Mouse (Mus musculus) common myeloid progenitor, adult 5-6 weeks (primary cell): ENCODE measurements around the gene Ankrd1. TPM values are rescaled to one million over a fixed set of nuclear protein-coding genes. Genes with fewer than 3 reads are reported as not detected.
A peak's percentile ranks its signal among the peaks of the same experiment; 100 is the strongest.

Source experiments
- ATAC-seq: replicated peaks from 2 replicates; pipeline ENCODE4 v1.8.0; 2016; ENCODE audit warnings: low read depth, mild to moderate bottlenecking, moderate TSS enrichment, inconsistent platforms; ENCODE audit not compliant: poor library complexity, severe bottlenecking
- total RNA-seq: library from RNA; stranded (forward); fragments of 200-1000, 187-1606 nt; gene quantifications from 2 replicates; pipeline ENCODE4 v1.2.3, GENCODE M21; 2017

The Ankrd1 gene
- not detected in 2 replicates for total RNA-seq

DNA sequence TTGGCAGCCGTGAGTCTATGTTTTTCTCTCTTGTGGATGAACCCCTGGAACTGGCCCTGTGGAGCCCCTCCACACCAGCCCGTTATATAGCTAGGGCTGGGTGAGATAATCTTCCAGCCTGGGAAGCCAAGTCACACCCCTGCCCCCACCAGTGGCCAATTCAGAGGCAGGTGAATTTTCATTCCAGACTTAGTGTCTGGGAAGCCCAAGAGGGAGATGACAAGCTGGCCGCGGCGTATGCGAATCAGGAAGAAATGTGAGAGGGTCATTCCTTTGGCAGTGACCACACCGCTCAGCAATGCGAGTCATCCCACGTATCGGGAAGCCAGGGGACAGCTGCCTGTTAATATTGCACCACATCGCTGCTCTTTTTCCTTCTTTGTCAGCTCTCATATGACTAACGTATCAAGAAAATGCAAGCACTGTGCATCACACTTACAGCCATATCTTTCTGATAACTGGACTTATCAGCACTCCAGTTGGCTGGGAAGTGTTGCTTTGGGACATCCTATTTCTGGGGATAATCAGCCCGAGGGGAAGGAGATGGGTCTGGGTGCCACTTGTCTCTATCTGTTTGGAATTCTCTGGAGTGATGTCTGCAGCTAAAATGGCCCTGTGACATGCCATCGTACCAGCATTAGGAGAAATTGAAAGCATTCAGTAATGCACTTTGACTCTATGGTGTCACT lies at the start of gene Ankrd1:
Gene Ankrd1, minus strand, starts transcription at position 317 of the 689 bp plus-strand sequence.
- ATAC-seq = no peak

DNA sequence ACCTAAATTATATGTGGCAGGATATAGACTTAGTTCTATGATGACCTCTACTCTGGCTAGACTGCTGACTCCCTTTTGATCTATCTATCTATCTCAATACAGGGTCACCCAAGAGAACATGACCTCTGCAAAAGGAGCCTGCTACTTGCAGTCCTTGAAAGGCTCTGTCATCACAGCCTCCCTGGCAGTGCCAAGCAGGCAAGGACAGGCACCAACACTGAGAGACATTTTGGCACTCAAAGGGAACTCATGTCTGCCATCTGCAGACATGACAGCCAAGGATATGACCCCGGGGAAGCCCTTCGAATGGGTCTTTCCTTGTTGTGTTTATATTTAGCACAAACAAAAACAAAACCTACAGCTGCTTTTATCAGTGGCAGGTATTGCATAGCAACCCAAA lies 49.2 kb upstream of the Ankrd1 start:
- ATAC-seq = no peak

DNA sequence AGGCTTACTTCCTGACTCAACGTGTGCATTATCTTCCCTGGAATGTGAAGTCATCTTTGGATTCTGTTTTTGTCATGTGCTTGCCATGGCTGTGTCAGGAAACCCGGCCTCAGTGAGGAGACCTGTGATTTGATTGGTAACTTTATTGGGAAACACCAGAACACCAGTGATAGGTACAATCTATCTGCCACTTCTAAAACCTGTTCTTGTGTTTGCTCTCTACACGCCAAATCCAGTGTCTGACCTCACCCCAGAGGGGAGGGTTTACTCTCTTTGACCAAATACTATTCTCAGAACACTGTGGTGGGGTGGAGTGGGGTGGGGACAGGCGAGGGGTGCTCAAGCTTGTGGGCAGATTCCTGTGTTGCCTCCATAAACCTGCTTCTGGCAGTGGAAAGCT lies 48.2 kb upstream of the Ankrd1 start:
- ATAC-seq = no peak

DNA sequence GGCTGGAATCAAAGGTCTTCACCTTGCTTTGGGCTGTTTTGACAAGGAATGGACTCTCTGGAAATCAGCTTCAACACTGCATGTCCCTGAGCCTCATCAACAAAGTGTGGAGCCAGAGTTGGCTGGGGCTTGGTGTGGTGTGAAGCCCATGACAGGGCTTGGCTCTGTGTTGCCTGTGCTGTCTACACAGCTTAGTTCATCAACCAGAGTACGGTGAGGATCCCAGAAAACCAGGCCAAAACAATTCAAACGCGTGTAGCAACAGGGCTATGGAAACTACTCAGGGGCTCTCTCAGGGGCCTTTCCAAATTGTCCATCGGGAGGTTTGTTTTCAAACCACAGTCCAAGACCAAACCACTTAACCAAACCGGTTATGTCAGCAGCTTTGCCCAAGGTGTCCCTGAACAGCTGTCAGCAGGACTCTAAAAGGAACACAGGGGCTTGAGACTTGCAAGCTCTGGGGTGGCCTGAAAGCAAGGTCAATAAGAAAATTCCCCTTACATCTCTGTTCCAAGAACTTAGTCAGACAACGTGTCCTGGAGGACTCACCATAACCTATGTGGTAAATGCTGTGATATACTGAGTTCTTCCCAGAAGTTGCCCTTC lies 47.5 kb upstream of the Ankrd1 start:
- no peak for ATAC-seq

DNA sequence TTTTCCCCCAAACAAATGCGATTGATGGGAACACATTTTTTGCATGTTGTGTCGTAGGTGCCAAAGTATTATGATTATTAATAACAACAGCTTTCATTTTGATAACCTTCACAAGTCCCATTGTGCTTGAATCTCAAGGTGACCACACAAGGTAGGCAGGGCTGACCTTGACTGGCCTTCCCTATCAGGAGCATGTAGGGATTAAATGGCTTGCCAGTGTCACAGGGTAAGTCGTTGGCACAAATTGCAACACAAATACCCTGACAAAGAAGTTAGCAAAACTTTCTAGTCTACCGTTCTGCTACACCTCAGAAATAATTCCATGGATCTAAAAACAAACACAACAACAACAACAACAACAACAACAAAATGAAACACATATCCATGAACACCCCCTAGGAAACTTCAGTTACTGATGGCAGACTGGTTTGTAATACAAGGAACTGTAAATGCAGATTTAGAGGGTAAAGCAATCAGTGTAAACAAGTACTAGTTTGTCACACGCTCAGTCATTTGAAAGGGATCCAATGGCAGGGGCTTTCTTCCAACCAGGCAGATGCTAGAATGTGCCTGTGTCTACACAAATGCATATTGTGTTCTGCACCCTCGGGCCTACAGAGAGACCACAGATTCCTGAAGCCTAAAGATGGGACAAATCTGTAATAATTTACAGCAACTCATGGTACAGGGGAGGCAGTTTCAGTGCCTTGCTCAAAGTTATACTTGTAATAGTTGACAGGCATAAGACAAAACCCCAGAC lies 46.7 kb upstream of the Ankrd1 start:
- no peak for ATAC-seq

DNA sequence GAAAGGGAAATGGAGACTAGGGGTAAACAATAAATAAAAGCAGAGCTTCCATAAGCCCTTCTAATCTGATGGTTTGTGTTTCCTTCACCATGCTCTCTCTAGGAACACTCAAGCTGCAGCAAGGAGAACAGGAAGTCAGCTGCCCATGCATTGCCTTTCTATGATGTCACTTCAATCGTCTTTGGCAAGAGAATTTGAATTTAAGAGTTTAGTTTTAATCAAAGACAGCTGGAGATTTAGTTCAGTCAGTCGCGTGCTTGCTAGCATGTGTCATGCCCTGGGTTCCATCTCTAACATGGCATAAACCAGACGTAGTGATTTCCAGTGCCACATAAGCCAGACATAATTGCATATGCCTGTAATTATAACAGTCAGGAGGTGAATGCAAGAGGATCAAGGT lies 45.5 kb upstream of the Ankrd1 start:
- ATAC-seq = no peak

DNA sequence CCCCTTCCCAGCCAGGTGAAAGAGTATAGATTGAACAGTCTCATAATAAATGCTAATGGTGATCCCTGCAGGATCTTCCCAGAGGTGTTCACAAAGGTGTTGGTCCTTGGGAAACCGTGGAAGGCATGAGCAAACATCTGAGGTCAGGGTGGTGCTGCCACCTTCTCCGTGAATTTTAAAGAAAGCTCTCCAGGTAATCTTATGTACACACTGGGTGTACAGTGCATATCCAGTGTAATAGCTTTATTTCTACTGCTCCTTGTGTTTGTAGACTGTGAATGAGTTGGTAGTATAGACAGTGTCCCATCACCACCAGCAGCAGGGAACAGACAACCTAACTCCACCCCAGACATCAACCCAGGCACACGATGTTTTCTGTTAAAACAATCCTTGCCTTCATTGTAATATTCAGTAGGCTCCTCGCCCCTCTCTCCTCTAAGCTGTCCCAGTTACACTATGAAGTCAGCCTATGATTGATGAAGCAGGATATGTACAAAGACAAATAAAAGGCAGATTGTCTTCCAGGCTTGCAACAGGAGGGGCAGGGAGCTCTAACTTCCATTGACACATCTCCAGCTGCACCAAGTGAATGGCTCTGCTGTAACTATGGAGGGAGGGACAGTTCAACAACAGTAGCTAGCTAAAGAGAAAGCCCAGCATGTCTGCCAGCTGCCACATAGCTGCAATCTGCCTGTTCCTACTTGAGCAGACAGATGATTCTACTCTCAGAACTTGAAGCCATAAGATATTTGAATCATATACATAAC lies 30.5 kb upstream of the Ankrd1 start:
- ATAC-seq = no peak

DNA sequence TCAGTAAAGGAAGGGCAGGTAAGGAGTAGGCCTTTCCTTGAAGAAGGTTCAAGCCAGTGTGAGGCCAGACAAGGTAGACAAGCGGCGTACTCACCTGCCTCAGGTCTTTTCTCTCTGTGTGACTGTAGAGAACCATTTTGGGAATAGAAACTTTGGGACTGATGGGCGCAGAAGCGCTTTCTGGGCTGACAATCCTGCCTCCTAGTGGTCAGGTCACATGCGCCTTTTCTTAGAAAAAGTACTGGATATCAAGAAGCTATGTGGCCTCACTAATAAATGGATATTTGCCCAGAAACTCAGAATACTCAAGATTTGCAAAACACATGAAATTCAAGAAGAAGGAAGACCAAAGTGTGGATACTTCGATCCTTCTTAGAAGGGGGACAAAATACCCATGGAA lies 28.7 kb upstream of the Ankrd1 start:
- no peak for ATAC-seq

DNA sequence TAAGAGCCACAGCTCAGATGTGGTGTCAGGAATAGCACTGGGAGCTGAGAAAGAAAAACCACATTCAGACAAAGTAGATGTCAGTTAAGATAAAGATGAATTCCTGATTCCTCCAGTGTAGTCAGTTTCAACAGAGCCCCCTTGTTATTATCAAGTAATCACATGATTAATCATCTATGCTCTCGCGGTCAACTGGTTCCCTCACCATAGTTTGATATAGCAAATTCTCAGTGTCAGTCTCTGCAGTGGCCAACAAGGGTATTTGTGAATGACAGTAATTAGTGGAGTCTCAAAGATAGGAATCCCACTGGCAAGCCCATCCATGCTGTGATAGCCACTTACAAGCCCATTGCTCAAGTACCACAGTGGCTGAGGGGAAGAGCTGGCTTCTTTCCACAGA lies 23.7 kb upstream of the Ankrd1 start:
- ATAC-seq = no peak

DNA sequence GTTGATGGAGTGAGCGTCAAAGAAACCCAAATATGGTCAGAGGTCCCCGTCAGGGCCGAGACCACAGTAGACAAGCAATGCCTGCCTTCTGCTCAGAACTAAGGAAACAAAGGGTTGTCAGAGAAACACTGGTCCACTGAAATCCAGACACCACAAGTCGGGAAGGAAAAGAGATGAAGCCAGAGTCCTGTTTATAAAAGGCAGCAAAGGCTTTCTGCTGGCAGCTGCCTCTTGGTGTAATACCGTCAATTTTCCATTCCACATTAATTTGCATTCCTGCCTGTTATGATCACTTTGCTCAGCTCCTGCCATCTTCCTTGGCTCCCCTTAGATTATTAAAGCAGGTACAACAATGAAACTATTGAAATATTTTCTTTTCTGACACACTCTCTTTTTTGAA lies 13.8 kb upstream of the Ankrd1 start:
- no peak for ATAC-seq

DNA sequence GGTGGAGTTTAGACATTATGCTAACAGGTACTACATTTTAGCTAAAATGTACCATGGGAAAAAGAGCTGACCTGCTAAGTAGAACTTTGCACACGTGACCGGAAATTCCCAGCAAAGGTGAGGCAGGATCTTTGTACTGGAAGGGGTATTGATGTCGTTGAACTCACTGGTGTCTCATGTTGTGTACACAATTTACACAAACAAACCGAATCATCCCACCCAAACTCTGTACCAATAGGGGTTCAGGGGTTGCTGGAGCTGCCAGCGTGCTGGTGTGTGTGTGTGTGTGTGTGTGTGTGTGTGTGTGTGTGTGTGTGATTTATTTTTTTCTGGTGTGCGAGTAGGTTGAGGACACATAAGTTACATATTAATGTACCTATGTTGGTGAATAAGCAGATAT lies 13.2 kb upstream of the Ankrd1 start:
- ATAC-seq = no peak

DNA sequence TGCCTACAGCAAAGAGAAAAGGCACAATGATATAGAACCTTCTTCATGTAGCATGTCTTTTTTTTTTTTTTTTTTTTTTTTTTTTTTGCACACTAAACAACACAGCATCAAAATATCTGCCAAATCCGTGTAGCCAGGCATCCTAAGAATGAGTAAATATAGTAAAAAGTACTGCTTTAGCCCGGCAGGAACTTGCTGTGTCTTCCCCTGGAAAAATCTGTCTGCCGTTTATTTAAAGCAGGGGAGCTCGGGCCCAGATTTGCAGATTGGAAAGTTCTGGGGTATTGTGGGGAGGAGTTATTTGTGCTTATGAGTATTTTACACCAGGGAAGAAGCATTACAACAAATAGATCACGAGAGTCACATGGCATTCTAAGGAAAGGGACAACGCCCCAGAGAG lies 12.1 kb upstream of the Ankrd1 start:
- ATAC-seq = no peak

DNA sequence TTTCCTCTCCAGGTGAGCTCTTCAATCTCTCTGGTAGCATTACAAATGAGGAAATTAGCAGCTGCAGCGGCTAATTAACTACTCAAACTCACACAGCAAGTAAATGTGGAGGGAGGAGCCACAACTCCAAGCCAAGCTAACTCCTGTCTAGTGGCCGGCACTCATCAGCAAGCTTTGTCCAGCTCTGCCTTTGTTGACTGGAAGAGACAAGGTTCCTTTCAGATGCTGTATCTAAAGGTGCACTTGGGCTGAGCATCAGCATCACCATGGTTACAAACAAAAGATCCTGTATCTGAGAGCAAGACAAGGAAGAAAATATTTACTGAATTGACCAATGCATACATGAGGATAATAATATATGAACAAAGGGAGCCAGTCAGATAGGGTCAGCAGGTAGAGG lies 10.3 kb upstream of the Ankrd1 start:
- ATAC-seq = no peak

DNA sequence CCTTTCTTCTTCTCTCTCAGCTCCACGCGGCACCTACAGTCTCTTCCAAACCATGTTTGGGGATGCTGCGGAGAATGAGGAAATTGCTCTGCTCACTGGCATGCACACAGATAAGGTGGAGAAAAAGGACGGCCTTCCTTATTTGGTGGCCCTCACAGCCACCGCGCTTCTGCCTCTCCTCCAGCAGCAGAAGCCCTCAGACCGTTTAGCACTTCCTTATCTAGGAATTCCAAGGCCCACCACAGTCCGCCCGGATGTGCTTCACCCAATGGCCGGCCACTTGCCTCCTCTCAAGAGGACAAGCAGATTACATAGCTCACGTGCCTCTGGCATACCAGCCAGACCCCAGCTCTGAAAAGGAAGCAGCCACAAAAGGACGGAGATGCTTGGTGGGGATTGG lies 9.7 kb upstream of the Ankrd1 start:
- ATAC-seq = peak; percentile 85

DNA sequence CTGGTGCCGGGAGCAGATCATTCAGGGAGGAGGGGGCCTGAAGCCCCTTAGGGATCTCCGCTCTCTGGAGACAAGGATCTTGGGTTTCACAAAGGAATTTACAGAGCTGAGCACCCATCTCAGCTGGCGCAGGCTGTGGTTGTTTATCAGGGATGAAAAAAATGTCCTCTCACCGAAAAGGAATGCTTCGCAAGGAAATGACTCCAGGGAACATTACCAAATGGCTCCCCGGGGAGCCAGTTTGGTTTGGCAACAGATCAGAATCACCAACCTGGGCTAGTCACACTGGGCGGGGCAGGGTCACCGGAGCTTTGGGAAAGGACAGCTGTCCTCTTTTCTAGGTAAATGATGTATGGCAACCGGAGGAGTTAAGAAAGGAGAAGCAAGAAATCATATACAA lies 9.3 kb upstream of the Ankrd1 start:
- ATAC-seq = peak; percentile 40

DNA sequence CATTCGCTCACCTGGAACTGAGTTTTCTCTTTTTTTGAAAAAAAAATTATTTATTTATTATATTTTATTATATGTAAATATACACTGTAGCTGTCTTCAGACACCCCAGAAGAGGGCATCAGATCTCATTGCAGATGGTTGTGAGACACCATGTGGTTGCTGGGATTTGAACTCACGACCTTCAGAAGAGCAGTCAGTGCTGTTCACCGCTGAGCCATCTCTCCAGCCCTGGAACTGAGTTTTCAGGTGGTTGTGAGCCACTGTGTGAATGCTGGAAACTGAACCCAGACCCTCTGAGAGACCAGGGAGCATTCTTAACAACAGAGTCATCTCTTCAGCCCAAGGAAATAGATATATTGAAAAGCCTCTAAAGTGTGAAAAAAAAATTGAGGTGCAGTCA lies 8.5 kb upstream of the Ankrd1 start:
- ATAC-seq = no peak

DNA sequence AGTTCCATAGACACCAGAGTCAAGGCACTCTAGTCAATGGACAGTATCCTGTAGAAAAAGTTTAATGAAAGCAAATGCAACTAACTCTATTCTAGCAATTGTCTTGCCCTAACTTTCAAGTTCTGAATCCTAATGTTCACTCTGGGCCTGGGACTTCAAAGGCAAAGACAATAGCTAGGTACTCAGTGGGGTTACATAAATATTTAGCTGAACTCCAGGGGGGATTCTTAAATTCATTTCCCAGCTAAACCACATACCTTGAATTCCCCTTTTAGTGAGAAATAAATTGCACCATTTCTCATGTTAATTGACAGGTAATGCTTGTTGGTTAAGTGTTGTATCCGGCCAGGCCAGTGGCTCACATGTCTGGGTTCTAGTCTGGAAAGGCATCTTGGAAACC lies 4.3 kb upstream of the Ankrd1 start:
- no peak for ATAC-seq

DNA sequence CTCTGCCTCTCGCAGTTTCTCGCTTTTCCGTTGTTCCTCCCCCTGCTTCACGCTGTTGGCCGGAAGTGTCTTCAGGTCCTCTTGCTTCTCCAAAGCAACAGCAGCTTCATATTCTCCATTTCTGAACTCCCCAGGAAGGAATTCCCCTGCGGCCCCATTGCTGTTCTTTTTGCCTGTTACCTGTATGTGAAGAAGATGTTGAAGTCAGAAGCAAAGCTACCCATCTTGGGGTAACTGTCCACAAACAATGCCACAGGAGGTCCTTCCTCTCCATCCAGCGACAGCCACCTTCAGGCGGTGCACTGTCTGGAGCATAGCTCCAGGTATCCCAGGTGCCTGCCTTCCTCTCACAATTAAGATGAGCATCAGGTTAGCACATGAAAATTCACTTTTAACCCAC lies 680 bp downstream of the Ankrd1 start:
- ATAC-seq = no peak

DNA sequence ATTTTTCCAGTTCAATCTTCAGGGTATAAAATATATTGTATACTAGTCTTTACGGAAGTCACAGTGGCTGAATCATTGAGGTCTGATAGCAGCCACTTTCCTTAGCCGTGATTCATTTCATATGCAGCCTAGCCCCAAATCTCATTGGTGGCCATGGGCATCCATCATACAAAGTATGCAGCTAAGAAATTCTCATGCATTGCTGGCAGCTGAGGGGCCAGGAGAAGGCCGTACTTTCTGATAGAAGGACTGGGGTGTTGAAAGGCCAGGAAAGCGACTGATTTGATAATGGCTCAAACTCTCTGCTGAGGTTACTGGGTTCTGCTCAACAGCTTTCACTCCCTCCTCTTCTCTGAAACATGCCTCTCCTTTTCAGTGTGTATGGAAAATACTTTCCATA lies 3.7 kb downstream of the Ankrd1 start:
- no peak for ATAC-seq

DNA sequence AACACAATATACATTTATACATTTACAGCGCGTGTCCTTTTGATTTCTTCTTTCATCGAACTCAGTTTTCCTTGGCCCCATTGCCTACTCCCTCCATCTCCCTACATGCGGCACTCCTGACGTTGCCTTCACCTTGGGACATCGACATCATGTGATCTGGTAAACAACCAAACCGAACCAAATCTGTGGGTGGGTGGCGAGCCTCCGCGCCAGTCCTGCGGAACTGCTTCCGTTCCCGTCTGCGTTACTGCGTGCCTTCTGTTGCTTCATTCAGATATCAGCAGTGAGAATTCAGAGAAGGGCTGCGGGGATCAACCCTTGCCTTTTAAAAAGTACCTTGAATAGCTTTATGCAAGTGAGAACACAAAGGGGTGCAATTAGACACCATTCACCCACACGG lies 7.9 kb downstream of the Ankrd1 start:
- no peak for ATAC-seq
